Mouse (Mus musculus): ENCODE data around the gene Fam131b. TPM values are rescaled to one million over a fixed set of nuclear protein-coding genes. Genes with fewer than 3 reads are reported as not detected.

Gene Fam131b
- polyA plus RNA-seq, 1 experiment from 2014 or later: 3.6 TPM

DNA sequence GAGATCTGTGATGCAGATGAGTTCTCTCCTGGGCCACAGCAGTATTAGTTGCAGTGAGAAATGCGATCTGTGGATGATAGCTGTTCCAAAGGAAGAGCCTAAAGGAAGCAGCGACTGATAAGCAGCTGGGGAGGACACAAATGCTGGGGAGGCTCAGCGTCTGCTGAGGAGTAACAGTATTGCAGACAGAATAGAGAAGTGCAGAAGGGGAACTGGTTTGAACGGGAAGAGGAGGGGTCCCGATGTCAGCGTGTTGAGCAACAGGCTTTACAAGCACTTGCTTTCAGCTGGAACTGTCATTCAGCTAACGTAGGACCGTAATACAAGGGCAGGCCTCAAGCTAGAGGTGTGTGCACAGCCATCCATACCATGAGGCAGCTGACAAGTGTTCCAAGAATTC lies 28.7 kb upstream of the Fam131b start:
- Histone ChIP-seq H3K27ac (no peak overlapping the region), H3K9ac (no peak overlapping the region), H3K27me3 (no peaks in the 10 kb centered on the region), H3K36me3 (replicated peaks) (peaks cover 49% of the 10 kb centered on the region), H3K9me3 (no peaks in the 10 kb centered on the region), H3K4me1 (peaks cover 39% of the 10 kb centered on the region), H3K4me3 (replicated peaks) (no peak overlapping the region), H3K4me2 (no peak overlapping the region)
- 91% methylated on average over 8 of the region's 8 CpGs for WGBS
- ATAC-seq (ENCODE audit: low FRiP score): no peak

DNA sequence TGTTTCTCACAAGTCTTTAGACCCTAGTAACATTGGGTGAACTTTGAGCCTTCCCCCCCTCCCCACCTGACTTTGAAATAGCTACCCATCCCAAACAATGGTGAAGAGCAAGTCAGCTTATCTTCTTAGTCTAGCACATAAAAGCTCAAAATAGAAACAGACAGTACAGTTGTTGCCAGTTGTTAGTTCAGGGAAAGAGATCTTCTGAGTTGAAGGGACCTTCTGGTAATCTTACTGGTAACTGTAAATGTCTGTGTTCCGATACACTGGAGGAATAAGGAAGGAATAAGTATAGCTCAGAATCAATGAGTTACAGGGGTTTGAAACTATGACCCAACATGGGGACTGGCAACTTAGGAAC lies 28.0 kb upstream of the Fam131b start:
- Histone ChIP-seq H3K27me3 (no peaks in the 10 kb centered on the region), H3K36me3 (replicated peaks) (peaks cover 42% of the 10 kb centered on the region)
- WGBS: 95% methylated on average over 1 of the region's 1 CpGs

DNA sequence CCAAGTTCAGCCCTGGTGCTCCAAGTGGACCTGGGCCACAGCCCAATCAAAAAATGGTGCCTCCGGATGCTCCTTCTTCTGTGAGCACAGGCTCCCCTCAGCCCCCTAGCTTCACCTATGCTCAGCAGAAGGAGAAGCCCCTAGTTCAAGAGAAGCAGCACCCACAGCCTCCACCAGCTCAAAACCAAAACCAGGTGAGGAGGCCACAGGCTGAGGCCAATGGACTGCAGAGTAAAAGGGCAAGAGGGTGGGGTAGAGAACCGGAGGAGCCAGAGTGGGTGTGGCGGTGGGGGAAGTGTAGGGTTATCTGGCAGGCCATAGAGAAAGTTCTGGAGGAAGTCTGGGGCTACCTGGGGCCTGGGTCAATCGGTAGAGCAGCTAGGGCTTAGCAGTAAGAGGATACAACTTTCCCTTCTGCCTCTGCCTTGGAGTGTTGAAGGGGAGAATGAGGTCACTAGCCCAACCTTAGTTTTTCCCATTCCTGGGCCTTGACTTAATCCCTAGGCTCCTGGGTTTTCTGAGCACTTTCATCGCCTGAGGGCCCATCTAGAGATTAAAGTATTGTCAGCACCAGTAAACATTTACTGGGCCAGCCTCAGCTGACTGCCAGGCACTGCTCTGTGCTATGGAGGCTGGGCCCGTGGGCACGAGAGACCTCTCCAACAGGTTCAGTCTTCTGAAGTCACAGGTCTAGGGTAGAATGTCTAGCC lies 27.5 kb upstream of the Fam131b start:
- H3K9me3 ChIP-seq: no peaks in the 10 kb centered on the region
- peaks cover 36% of the 10 kb centered on the region for H3K36me3 ChIP-seq (replicated peaks)
- no peak for ATAC-seq (ENCODE audit: low FRiP score)
- no peak overlapping the region for H3K9ac ChIP-seq
- H3K27ac ChIP-seq: no peak overlapping the region
- 0 out of 2 replicates have a peak overlapping the region, but pooled peaks have one; percentile 13 for H3K4me3 ChIP-seq (replicated peaks)
- H3K4me2 ChIP-seq: no peak overlapping the region
- 87% methylated on average over 7 of the region's 7 CpGs for WGBS
- peaks cover 39% of the 10 kb centered on the region for H3K4me1 ChIP-seq
- no peaks in the 10 kb centered on the region for H3K27me3 ChIP-seq

More for the DNA sequence above, 28.0 kb upstream of the Fam131b start:
- Histone ChIP-seq H3K4me2 (no peak overlapping the region), H3K9me3 (no peaks in the 10 kb centered on the region), H3K4me3 (replicated peaks) (no peak overlapping the region), H3K9ac (no peak overlapping the region), H3K4me1 (peaks cover 39% of the 10 kb centered on the region), H3K27ac (no peak overlapping the region)
- ATAC-seq (ENCODE audit: low FRiP score): no peak

DNA sequence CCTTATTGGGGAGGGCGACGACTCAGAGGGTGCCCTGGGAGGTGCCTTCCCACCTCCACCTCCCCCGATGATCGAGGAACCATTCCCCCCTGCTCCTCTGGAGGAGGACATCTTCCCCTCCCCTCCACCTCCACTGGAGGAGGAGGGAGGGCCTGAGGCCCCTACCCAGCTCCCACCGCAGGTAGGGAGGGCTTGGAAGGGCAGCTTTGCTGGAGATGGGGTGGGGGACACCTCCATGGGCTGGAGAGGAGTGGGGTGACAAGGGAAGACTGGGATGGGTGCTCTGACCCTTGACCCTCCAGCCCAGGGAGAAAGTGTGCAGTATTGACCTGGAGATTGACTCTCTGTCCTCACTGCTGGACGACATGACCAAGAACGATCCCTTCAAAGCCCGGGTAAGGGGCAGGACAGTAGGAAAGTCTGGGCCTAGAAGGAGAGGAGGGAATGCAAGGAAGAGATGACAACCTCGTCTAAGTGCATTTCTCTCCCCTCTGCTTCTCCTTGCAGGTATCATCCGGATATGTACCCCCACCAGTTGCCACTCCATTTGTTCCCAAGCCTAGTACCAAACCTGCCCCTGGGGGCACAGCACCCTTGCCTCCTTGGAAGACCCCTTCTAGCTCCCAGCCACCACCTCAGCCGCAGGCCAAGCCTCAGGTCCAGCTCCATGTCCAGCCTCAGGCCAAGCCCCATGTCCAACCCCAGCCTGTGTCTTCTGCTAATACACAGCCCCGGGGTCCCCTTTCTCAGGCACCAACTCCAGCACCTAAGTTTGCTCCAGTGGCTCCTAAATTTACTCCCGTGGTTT lies 26.7 kb upstream of the Fam131b start:
- H3K9me3 ChIP-seq: no peaks in the 10 kb centered on the region
- H3K4me2 ChIP-seq: peak overlapping the region; percentile 86
- H3K4me1 ChIP-seq: peaks cover 39% of the 10 kb centered on the region
- H3K4me3 ChIP-seq (replicated peaks): peak overlapping the region; percentile 81
- H3K27me3 ChIP-seq: no peaks in the 10 kb centered on the region
- WGBS: 46% methylated on average over 13 of the region's 13 CpGs
- H3K27ac ChIP-seq: 0 out of 2 replicates have a peak overlapping the region, but pooled peaks have one; percentile 93
- peak overlapping the region; percentile 81 for H3K9ac ChIP-seq
- H3K36me3 ChIP-seq (replicated peaks): peaks cover 29% of the 10 kb centered on the region
- no peak for ATAC-seq (ENCODE audit: low FRiP score)

DNA sequence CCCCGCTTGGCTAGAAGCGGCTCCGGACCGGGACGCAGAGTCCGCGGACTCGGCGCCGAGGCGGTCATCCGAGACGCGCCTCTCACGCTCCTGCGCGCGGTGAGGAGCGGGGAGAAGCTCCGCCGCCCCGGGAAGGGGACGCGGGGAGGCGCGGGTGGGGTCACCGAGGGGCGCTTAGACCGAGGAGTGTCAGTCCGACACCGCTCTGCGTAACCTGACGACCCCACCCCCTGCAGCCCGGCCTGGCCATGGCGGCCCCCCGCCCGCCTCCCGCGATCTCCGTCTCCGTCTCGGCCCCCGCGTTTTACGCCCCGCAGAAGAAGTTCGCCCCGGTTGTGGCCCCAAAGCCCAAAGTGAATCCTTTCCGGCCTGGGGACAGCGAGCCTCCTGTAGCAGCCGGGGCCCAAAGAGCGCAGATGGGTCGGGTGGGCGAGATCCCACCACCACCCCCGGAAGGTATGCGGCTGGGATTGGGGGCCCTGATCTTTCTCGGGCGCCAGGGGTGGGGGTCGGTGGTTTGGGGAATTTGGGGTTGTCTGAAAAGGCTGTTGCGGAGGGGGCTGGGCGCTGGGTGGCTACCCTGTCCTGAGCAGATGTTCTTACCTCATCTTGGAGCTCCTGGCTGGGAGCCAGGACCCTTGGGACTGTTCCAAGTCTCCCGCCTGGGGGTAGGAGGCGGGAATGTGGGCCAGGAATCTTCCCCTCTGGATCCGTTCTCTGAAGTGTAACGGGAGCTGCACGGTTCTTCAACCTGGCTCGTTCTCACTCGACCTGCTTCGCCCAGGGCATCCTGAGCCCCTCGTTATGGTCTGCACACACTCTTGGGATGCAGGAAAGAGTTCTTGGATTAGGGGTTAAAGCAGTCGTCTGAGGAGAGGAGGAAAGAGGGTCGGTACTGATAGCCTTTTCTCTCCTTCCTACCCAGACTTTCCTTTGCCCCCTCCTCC lies 25.9 kb upstream of the Fam131b start:
- H3K4me3 ChIP-seq (replicated peaks): peak overlapping the region; percentile 81
- peak overlapping the region; percentile 93 for H3K27ac ChIP-seq
- peak overlapping the region; percentile 86 for H3K4me2 ChIP-seq
- H3K36me3 ChIP-seq (replicated peaks): peaks cover 20% of the 10 kb centered on the region
- peaks cover 39% of the 10 kb centered on the region for H3K4me1 ChIP-seq
- no peaks in the 10 kb centered on the region for H3K27me3 ChIP-seq
- peak; percentile 64 for ATAC-seq (ENCODE audit: low FRiP score)
- under 1% methylated on average over 61 of the region's 72 CpGs for WGBS
- peak overlapping the region; percentile 81 for H3K9ac ChIP-seq
- no peaks in the 10 kb centered on the region for H3K9me3 ChIP-seq

DNA sequence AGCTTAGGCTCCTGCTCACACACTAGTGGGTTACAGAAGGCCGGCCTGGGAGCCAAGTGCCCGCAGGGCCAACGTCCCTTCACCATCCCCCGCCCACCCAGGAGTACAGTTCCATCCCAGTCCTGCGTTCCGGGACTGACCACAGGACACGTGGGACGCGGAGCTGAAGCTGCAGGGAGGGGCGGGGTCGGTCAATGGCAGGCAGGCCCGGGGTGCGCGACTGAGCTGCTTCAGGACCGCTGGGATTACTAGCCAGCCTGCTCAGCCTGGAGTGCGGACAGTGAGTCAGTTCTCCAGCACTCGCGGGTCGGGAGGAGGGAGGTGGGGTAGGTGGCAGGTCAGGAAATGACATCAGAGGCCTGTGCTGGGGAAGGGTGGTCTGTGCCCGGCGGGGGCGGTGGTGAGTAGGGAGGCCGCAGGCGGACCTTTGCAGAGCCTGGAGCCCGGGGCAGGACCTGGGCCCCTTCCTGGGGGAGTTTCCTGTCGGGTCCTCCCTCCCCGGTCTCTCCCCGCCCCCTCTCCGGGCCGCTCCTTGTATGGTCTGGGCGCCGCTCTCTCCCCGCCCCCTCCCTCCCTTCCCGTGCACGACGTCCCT lies 25.1 kb upstream of the Fam131b start, which contains the start of gene Zyx:
Gene Zyx (plus strand): TSS at position 205 of the 595 bp plus-strand sequence.
- H3K27ac ChIP-seq: peak within 1 kb of the TSS; percentile 93
- H3K4me3 ChIP-seq (replicated peaks): peak within 1 kb of the TSS; percentile 81
- peak within 1 kb of the TSS; percentile 81 for H3K9ac ChIP-seq
- no peaks in the 10 kb centered on the region for H3K27me3 ChIP-seq
- H3K4me2 ChIP-seq: peak within 1 kb of the TSS; percentile 86
- H3K9me3 ChIP-seq: no peaks in the 10 kb centered on the region
- WGBS: 1% methylated on average over 25 of the region's 36 CpGs
- H3K4me1 ChIP-seq: peaks cover 38% of the 10 kb centered on the region
- peaks cover 16% of the 10 kb centered on the region for H3K36me3 ChIP-seq (replicated peaks)
- peak; percentile 91 for ATAC-seq (ENCODE audit: low FRiP score)

DNA sequence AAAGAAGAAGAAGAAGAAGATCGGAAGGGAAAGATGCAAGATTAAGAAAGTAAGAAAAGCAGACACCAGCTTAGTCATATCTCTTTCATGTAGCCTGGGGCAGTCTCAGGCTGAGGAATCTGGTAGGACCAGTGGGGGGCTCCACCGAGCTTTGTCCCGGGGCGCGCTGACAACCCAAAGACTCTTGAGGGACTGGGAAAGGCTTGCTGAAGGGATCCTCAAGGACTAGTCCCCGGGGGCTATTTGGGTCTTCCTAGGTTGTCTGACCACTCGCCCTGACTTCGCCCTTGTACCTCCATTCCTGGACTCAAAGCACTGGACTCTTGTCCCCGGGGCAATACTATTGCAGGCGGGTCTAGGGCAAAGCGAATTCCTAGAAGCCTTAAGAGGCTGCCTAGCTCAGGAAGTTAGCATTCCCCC lies 24.6 kb upstream of the Fam131b start:
- H3K9me3 ChIP-seq: no peaks in the 10 kb centered on the region
- peak overlapping the region; percentile 81 for H3K4me3 ChIP-seq (replicated peaks)
- peaks cover 16% of the 10 kb centered on the region for H3K36me3 ChIP-seq (replicated peaks)
- peak overlapping the region; percentile 93 for H3K27ac ChIP-seq
- peak; percentile 57 for ATAC-seq (ENCODE audit: low FRiP score)
- H3K9ac ChIP-seq: peak overlapping the region; percentile 81
- 2% methylated on average over 11 of the region's 11 CpGs for WGBS
- peak overlapping the region; percentile 86 for H3K4me2 ChIP-seq
- H3K27me3 ChIP-seq: no peaks in the 10 kb centered on the region
- peaks cover 33% of the 10 kb centered on the region for H3K4me1 ChIP-seq

DNA sequence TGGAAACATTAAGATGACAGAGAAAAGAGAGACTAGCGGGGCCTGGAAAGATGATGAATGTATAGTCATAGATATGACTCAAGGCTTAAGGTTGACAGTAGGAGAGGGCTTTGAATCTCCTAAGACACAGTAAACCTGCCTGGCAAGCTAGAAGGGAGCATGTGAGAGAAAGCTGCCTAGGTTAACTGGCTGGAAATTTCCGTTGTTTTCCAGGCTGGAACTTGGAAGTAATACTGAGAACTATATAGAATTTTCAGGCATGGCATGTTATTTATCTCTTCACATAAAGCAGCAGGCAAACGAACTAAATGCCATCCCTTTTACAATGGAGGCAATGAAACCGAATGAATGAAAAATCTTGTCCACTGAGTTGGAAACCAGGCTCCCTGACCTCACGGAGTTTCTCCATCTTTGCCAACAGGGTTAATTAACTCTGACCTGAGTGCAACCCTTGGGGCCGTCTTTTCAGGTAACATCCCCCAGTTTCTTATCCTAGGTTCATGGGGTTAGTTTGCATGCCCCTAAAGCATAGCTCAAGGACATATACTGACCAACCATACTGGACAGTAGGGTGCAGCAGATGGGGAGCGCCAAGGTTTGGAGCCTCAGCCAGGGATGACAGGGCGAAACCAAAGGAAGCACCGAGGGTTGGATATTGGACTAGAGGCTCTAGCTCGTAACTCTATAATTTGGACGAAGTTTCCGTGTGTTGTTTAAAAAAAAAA lies 24.0 kb upstream of the Fam131b start:
- H3K4me1 ChIP-seq: peaks cover 28% of the 10 kb centered on the region
- no peaks in the 10 kb centered on the region for H3K27me3 ChIP-seq
- peak overlapping the region; percentile 81 for H3K4me3 ChIP-seq (replicated peaks)
- WGBS: 32% methylated on average over 12 of the region's 12 CpGs
- no peak for ATAC-seq (ENCODE audit: low FRiP score)
- H3K4me2 ChIP-seq: peak overlapping the region; percentile 86
- H3K9me3 ChIP-seq: no peaks in the 10 kb centered on the region
- no peak overlapping the region for H3K9ac ChIP-seq
- H3K27ac ChIP-seq: no peak overlapping the region
- H3K36me3 ChIP-seq (replicated peaks): peaks cover 16% of the 10 kb centered on the region

DNA sequence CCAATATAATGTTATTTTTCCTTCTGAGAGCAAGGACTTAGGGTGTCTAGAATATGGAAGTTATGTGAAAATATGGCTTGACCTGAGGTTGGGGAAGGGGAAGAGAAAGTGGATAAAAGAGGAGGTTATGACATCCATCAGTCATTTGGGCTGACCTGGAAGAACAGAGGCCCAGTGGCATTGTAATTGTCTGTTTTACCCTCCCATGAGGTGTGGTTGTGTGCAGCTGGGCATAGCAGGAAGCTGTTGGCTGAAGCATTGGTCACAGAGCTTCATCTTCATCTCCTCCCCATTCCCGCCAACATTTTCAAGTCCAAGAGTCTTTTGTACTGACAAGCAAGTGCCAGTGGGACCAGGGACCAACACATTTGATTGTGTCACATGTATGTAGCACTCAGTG lies 19.8 kb upstream of the Fam131b start:
- Histone ChIP-seq H3K4me2 (no peak overlapping the region), H3K27ac (no peak overlapping the region), H3K36me3 (replicated peaks) (no peaks in the 10 kb centered on the region), H3K27me3 (no peaks in the 10 kb centered on the region), H3K4me3 (replicated peaks) (no peak overlapping the region), H3K9ac (no peak overlapping the region), H3K4me1 (peaks cover 3% of the 10 kb centered on the region; the same call in 1 of the 2 replicates), H3K9me3 (no peaks in the 10 kb centered on the region)
- 87% methylated on average over 1 of the region's 1 CpGs for WGBS
- no peak for ATAC-seq (ENCODE audit: low FRiP score)

DNA sequence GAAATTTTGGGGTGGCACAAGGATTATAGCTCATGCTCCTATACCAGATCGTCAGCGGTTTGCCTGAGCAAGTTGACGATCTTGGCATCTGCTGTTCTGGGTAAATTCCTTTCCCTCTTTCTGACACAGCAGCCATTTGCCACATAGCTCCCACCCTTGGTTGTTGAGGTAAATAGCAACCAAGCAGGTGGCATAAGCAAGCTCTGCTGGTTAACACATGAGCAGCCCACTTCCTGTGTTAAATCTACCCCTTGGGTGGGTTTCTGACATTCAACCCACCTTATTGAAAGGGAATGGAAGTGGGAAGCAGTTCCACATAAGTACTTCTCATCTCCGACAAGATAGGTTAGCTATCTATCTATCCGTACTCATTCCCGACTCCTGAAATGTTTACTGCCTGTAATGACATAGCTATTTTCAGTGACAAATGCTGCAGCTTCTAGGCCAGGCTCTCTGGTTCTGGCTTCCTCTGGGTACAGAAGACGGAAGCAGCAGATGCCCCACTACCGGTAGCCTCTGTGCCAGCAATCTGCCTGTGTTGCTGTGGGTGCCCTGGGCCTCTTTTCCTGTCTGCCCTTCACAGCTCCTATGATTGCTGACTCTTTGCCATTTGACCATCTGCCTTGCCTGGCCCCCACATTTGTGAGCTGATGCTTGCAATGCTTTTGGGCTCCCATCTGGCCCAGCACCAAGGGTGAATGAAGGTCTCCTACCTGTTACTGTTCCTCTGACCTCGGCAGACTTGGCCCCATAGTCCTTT lies 19.1 kb upstream of the Fam131b start:
- Histone ChIP-seq H3K9me3 (no peaks in the 10 kb centered on the region), H3K27ac (no peak overlapping the region), H3K36me3 (replicated peaks) (no peaks in the 10 kb centered on the region), H3K9ac (no peak overlapping the region), H3K4me2 (no peak overlapping the region), H3K4me3 (replicated peaks) (no peak overlapping the region), H3K27me3 (no peaks in the 10 kb centered on the region), H3K4me1 (no peaks in the 10 kb centered on the region)
- WGBS: 88% methylated on average over 9 of the region's 9 CpGs
- ATAC-seq (ENCODE audit: low FRiP score): no peak

Data from forebrain, embryonic 12.5 days (tissue).